Comparison of ENCODE assay signal across 20 mouse cellular contexts in genomic region chr13:40892043-40892442, GRCm38 (mm10). TPM values are rescaled to one million over a fixed set of nuclear protein-coding genes. Genes with fewer than 3 reads are reported as not detected.
DNase-seq lines count a peak whose midpoint lies in the region; ATAC-seq and TF ChIP-seq lines count a peak whose summit lies in the region.
"Had no signal": no experiment of that assay in that cellular context is flagged by ENCODE, and none has a peak within 500 bp of the region (broad histone marks: within the 10 kb centered on the region; RNA-seq: fewer than 3 reads in every experiment).

No protein-coding gene starts in this region.

- H3K27me3 ChIP-seq in kidney, embryonic 14.5 days (ENCODE audit: control insufficient read depth, insufficient read depth, low read length), result no peaks in the 10 kb centered on the region
- H3K27me3 ChIP-seq in midbrain, postnatal 0 days (ENCODE audit: insufficient read depth, low read length), result no peaks in the 10 kb centered on the region
- H3K27me3 ChIP-seq: embryonic facial prominence, embryonic 13.5 days; hindbrain, embryonic 15.5 days; intestine, embryonic 15.5 days had no signal

- H3K4me3 ChIP-seq in kidney, embryonic 14.5 days (ENCODE audit: low read length), result no peak overlapping the region
- no peak overlapping the region for H3K4me3 ChIP-seq in midbrain, postnatal 0 days (ENCODE audit: low read depth, low read length)
- H3K4me3 ChIP-seq: embryonic facial prominence, embryonic 13.5 days; hindbrain, embryonic 15.5 days; intestine, embryonic 15.5 days had no signal

- H3K4me2 ChIP-seq in kidney, embryonic 14.5 days (replicated peaks; ENCODE audit: low read depth, low read length), result no peak overlapping the region
- no peak overlapping the region for H3K4me2 ChIP-seq in midbrain, postnatal 0 days (ENCODE audit: low read depth, low read length, poor library complexity, severe bottlenecking)
- H3K4me2 ChIP-seq: embryonic facial prominence, embryonic 13.5 days; heart, embryonic 11.5 days; hindbrain, embryonic 15.5 days; intestine, embryonic 15.5 days had no signal

- H3K9ac ChIP-seq in kidney, embryonic 14.5 days (ENCODE audit: low read depth, low read length), result no peak overlapping the region
- H3K9ac ChIP-seq in midbrain, postnatal 0 days (replicated peaks; ENCODE audit: low read length, poor library complexity, severe bottlenecking), result no peak overlapping the region
- H3K9ac ChIP-seq: embryonic facial prominence, embryonic 13.5 days; hindbrain, embryonic 15.5 days; intestine, embryonic 15.5 days; liver, embryonic 14.5 days had no signal

- no peaks in the 10 kb centered on the region for H3K36me3 ChIP-seq in kidney, embryonic 14.5 days (ENCODE audit: control insufficient read depth, insufficient read depth, low read length)
- no peaks in the 10 kb centered on the region for H3K36me3 ChIP-seq in midbrain, postnatal 0 days (ENCODE audit: insufficient read depth, low read length)
- H3K36me3 ChIP-seq: embryonic facial prominence, embryonic 13.5 days; G1E; hindbrain, embryonic 15.5 days; intestine, embryonic 15.5 days had no signal

- no peak for ATAC-seq in kidney, embryonic 14.5 days (ENCODE audit: low FRiP score, low TSS enrichment)
- no peak for ATAC-seq in midbrain, postnatal 0 days (ENCODE audit: low FRiP score)
- ATAC-seq: forebrain, embryonic 14.5 days; intestine, embryonic 15.5 days; midbrain, embryonic 16.5 days had no signal

- peaks cover 3% of the 10 kb centered on the region; the same call in 1 of the 2 replicates for H3K4me1 ChIP-seq in kidney, embryonic 14.5 days (ENCODE audit: control insufficient read depth, insufficient read depth, low read length)
- H3K4me1 ChIP-seq in midbrain, postnatal 0 days (ENCODE audit: insufficient read depth, low read length), result 0 out of 2 replicates have a peak, but pooled peaks cover under 1% of the 10 kb centered on the region

- peak; percentile 94 for DNase-seq in heart, adult 11 months
- DNase-seq in heart, postnatal 25 days (ENCODE audit: low spot score), result no peak
- peak; percentile 45 to 51 for DNase-seq in kidney, postnatal 36 days
- DNase-seq in MN1 (ENCODE audit: low spot score), result peak; percentile 10
- peak; percentile 36 for DNase-seq in lung, postnatal 14 days
- DNase-seq in midbrain, postnatal 0 days (ENCODE audit: low spot score), result no peak
- DNase-seq in left cerebral cortex, postnatal 25 days (ENCODE audit: low spot score in 2 of 2), result no peak
- DNase-seq: cerebellum, postnatal 10 days; heart, postnatal 36 days; layer of hippocampus, postnatal 36 days; right cerebral cortex, postnatal 25 days had no signal

- no peaks in the 10 kb centered on the region for H3K9me3 ChIP-seq in kidney, embryonic 14.5 days (ENCODE audit: control insufficient read depth, low read length)
- no peaks in the 10 kb centered on the region for H3K9me3 ChIP-seq in midbrain, postnatal 0 days (ENCODE audit: low read length)
- H3K9me3 ChIP-seq: embryonic facial prominence, embryonic 13.5 days; G1E; hindbrain, embryonic 15.5 days; intestine, embryonic 15.5 days had no signal

- TF ChIP-seq CTCF in midbrain, postnatal 0 days (IDR thresholded peaks at IDR 0.05), result no peak

- 84% methylated on average over 7 of the region's 7 CpGs for WGBS in kidney, embryonic 14.5 days
- 76% methylated on average over 7 of the region's 7 CpGs for WGBS in midbrain, postnatal 0 days

- H3K27ac ChIP-seq in kidney, embryonic 14.5 days (ENCODE audit: low read depth, low read length), result no peak overlapping the region
- H3K27ac ChIP-seq in midbrain, postnatal 0 days (ENCODE audit: low read depth, low read length), result no peak overlapping the region
- H3K27ac ChIP-seq: embryonic facial prominence, embryonic 13.5 days; hindbrain, embryonic 15.5 days; intestine, embryonic 15.5 days; liver, embryonic 14.5 days had no signal

- intact Hi-C loops in heart, postnatal 25 days (cut with DNase I), result loop anchor here (5.0 kb wide), 1 partner anchor 35 kb away; the partner anchor contains the start of gene Gcnt2
- intact Hi-C loops in left cerebral cortex, postnatal 25 days (cut with DNase I), result no loop called here

RNA-seq across cellular contexts. Expression of gene Gcnt2, which starts 32.5 kb away (rescaled TPM):
- 10 to 100 TPM in 1 of 2 experiments, 1 to 10 TPM in 1; 8.3 to 11.2 TPM for total RNA-seq in heart, postnatal 25 days (2021)
- polyA plus RNA-seq in kidney, embryonic 14.5 days (2014; fragmentation: Nextera tagmentation; extraction: Ambion mirVana), result 3.4 and 6.9 TPM in 2 replicates
- total RNA-seq in midbrain, postnatal 0 days (2014; rRNA removed), result 6.4 and 10.2 TPM in 2 replicates
- polyA plus RNA-seq in midbrain, postnatal 0 days (2015; fragmentation: Nextera tagmentation; extraction: Ambion mirVana), result 2.4 and 2.9 TPM in 2 replicates
- 10 to 100 TPM; 17.3 to 17.7 TPM for total RNA-seq in left cerebral cortex, postnatal 25 days (2021)
- polyA plus RNA-seq: G1E had no signal

Comparison
In these comparisons a context has a peak if more than half of its experiments do, and no peak if none do; other contexts are left out.
1. DNase-seq: peak in heart, adult 11 months (single experiment), kidney, postnatal 36 days (2 of 2), MN1 (single experiment) and lung, postnatal 14 days (single experiment); none in heart, postnatal 25 days (single experiment), midbrain, postnatal 0 days (single experiment) and left cerebral cortex, postnatal 25 days (0 of 2).